Mouse (Mus musculus): ENCODE results near the gene Bco1.

- TF ChIP-seq POLR2A (IDR thresholded peaks at IDR 0.05; ENCODE audit: low read depth, low read length) (no peak), CTCF (IDR thresholded peaks at IDR 0.05; ENCODE audit: extremely low read depth, insufficient read length, insufficient replicate concordance, low read depth, low read length) (peak; percentile 90; the same call in 1 of the 2 replicates)
Measured at GRCm38 (mm10) chr8:117107533-117107932, 11.9 kb downstream of the Bco1 start.

All from small intestine, adult 2 months (tissue).